Mouse (Mus musculus): Measurements from ENCODE around the gene Tubb2a.

DNA sequence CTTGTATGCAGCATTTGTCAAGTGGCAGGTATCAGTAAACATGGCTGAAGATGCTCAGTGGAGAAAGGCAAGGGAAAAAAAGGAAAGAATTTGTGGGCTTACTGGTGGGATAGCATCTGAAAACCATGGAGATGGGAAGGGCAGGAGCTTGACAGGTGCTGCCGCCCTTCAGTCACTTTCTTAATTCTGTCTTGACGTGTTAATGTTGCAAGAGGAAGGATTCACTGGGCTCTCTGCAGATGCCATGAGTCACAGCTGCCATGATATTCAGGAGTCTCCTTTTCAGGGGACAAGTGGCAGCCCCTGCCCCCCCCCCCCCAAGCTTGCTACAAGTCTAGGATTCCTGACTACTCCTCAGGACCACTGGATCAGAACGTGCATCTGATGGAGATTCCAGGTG, 34.1 kb upstream of the Tubb2a start:
- TF ChIP-seq POLR2A (IDR thresholded peaks at IDR 0.05; ENCODE audit: extremely low read depth, insufficient read depth, low read length) (no peak), CTCF (IDR thresholded peaks at IDR 0.05; ENCODE audit: extremely low read depth, insufficient read depth, low read length) (no peak)
